In genomic region chr7:68287582-68287981, GRCm38 (mm10) we compare ENCODE assay signal across 20 mouse cellular contexts. TPM values are rescaled to one million over a fixed set of nuclear protein-coding genes. Genes with fewer than 3 reads are reported as not detected.
"Had no signal": no experiment of that assay in that cellular context is flagged by ENCODE, and none has a peak within 500 bp of the region (broad histone marks: within the 10 kb centered on the region; RNA-seq: fewer than 3 reads in every experiment).

No protein-coding gene starts in this region.

- H3K4me2 ChIP-seq: limb, embryonic 13.5 days; liver, embryonic 15.5 days; lung, embryonic 14.5 days; midbrain, embryonic 13.5 days; neural tube, embryonic 15.5 days; stomach, embryonic 15.5 days had no signal

- ATAC-seq: midbrain, embryonic 13.5 days had no signal

- H3K9ac ChIP-seq: limb, embryonic 13.5 days; liver, embryonic 15.5 days; lung, embryonic 14.5 days; midbrain, embryonic 13.5 days; neural tube, embryonic 15.5 days; stomach, embryonic 15.5 days had no signal

- H3K4me1 ChIP-seq: midbrain, embryonic 13.5 days; neural tube, embryonic 15.5 days had no signal

- H3K27me3 ChIP-seq: limb, embryonic 13.5 days; liver, embryonic 15.5 days; megakaryocyte, embryonic 14.5 days; midbrain, embryonic 13.5 days; neural tube, embryonic 15.5 days; stomach, embryonic 15.5 days had no signal

- H3K9me3 ChIP-seq: limb, embryonic 13.5 days; liver, embryonic 15.5 days; megakaryocyte, embryonic 14.5 days; midbrain, embryonic 13.5 days; neural tube, embryonic 15.5 days; stomach, embryonic 15.5 days had no signal

- H3K36me3 ChIP-seq: limb, embryonic 13.5 days; liver, embryonic 15.5 days; midbrain, embryonic 13.5 days; neural tube, embryonic 15.5 days; stomach, embryonic 15.5 days had no signal

- H3K4me3 ChIP-seq: layer of hippocampus, adult 2 months; limb, embryonic 13.5 days; liver, embryonic 15.5 days; megakaryocyte, embryonic 14.5 days; midbrain, embryonic 13.5 days; neural tube, embryonic 15.5 days; stomach, embryonic 15.5 days had no signal

- H3K27ac ChIP-seq: kidney, postnatal 0 days; layer of hippocampus, adult 2 months; limb, embryonic 13.5 days; liver, embryonic 15.5 days; macrophage; midbrain, embryonic 13.5 days; neural tube, embryonic 15.5 days; stomach, embryonic 15.5 days had no signal

- DNase-seq: kidney, adult 11 months; kidney, adult 9 months; kidney, postnatal 4 days; left cerebral cortex, postnatal 4 days; lung, embryonic 14.5 days; lung, postnatal 14 days; right cerebral cortex, adult 18-20 months; right cerebral cortex, postnatal 25 days had no signal

RNA-seq across cellular contexts. Expression of gene Fam169b, which starts 13.9 kb away (rescaled TPM):
- polyA plus RNA-seq: midbrain, embryonic 13.5 days; midbrain, postnatal 0 days had no signal

RNA-seq across cellular contexts. Expression of gene Pgpep1l, which starts 23.5 kb away (rescaled TPM):
- polyA plus RNA-seq: limb, embryonic 13.5 days; liver, embryonic 15.5 days; lung, embryonic 14.5 days; midbrain, embryonic 13.5 days; midbrain, postnatal 0 days; neural tube, embryonic 11.5 days; neural tube, embryonic 15.5 days; small intestine, adult 2 months; stomach, embryonic 15.5 days had no signal
